ENCODE assay signal across 13 mouse cellular contexts in the genomic region with DNA sequence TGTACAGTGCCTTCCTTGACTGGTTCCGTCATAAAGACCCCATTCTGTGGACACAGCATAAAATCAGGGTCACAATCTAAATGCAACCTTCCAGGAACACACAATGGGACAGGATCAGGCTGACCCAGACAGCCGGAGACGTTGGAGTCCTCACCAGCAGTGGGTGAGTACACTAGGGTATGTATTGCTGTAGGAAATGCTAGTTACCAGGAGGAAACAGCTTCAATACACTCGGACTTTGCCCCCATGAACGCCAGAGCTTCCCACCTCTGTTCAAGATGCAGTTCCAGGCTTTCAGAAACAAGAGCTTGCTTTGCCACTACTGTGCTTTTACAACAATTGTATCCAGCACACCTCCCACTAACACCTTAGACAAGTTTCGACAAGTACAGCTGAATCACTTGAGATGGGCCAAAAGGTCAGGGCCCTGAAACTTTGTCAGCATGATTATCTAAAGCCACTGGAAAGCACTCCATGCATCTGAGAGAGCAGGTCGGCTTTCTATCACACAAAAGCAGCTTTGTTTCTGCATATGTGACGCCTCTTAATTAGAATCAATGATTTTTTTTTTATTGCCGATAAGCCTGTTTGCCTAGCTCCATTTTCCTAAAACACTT.
DNase-seq lines count a peak whose midpoint lies in the region; ATAC-seq and TF ChIP-seq lines count a peak whose summit lies in the region.
"Had no signal": no experiment of that assay in that cellular context is flagged by ENCODE, and none has a peak within 500 bp of the region (broad histone marks: within the 10 kb centered on the region; RNA-seq: fewer than 3 reads in every experiment).

No protein-coding gene starts in this region.

- H3K9me3 ChIP-seq in kidney, embryonic 15.5 days (replicated peaks), result no peaks in the 10 kb centered on the region
- H3K9me3 ChIP-seq in stomach, embryonic 15.5 days, result no peaks in the 10 kb centered on the region
- no peaks in the 10 kb centered on the region for H3K9me3 ChIP-seq in hindbrain, postnatal 0 days (ENCODE audit: low read length)
- H3K9me3 ChIP-seq: hindbrain, embryonic 13.5 days; limb, embryonic 13.5 days had no signal

- no peaks in the 10 kb centered on the region for H3K36me3 ChIP-seq in kidney, embryonic 15.5 days
- no peaks in the 10 kb centered on the region for H3K36me3 ChIP-seq in stomach, embryonic 15.5 days
- no peaks in the 10 kb centered on the region for H3K36me3 ChIP-seq in hindbrain, postnatal 0 days (ENCODE audit: insufficient read depth, low read length)
- H3K36me3 ChIP-seq: hindbrain, embryonic 13.5 days; limb, embryonic 13.5 days had no signal

- peak overlapping the region; percentile 24; the same call in 1 of the 2 replicates for H3K27ac ChIP-seq in kidney, embryonic 15.5 days
- H3K27ac ChIP-seq in stomach, embryonic 15.5 days, result peak overlapping the region; percentile 83
- no peak overlapping the region for H3K27ac ChIP-seq in hindbrain, postnatal 0 days
- H3K27ac ChIP-seq: hindbrain, embryonic 13.5 days; kidney, postnatal 0 days; limb, embryonic 13.5 days had no signal

- H3K4me1 ChIP-seq in kidney, embryonic 15.5 days, result peaks cover 41% of the 10 kb centered on the region
- H3K4me1 ChIP-seq in stomach, embryonic 15.5 days, result peaks cover 17% of the 10 kb centered on the region
- H3K4me1 ChIP-seq in hindbrain, postnatal 0 days (ENCODE audit: insufficient read depth, low read length), result no peaks in the 10 kb centered on the region

- peak; percentile 24 for DNase-seq in adrenal gland, adult 8-10 months
- no peak for DNase-seq in adrenal gland, postnatal 4 days (ENCODE audit: low spot score in 2 of 2)
- DNase-seq in kidney, postnatal 4 days, result no peak
- DNase-seq in fat pad, adult 2 months (ENCODE audit: extremely low read depth, low read depth, low spot score), result peak; percentile 8
- no peak for DNase-seq in cerebellum, postnatal 36 days
- DNase-seq in hindbrain, postnatal 0 days (ENCODE audit: low spot score), result no peak
- DNase-seq: cerebellum, adult 11-12 months; thymus, postnatal 4 days had no signal

- no peak overlapping the region for H3K4me3 ChIP-seq in kidney, embryonic 15.5 days (replicated peaks)
- no peak overlapping the region for H3K4me3 ChIP-seq in stomach, embryonic 15.5 days (replicated peaks)
- H3K4me3 ChIP-seq in hindbrain, postnatal 0 days (ENCODE audit: low read length), result no peak overlapping the region
- H3K4me3 ChIP-seq: hindbrain, embryonic 13.5 days; limb, embryonic 13.5 days had no signal

- no peak for TF ChIP-seq CTCF in hindbrain, postnatal 0 days (IDR thresholded peaks at IDR 0.05; ENCODE audit: low read depth)

- no peaks in the 10 kb centered on the region for H3K27me3 ChIP-seq in kidney, embryonic 15.5 days
- no peaks in the 10 kb centered on the region for H3K27me3 ChIP-seq in stomach, embryonic 15.5 days (replicated peaks)
- no peaks in the 10 kb centered on the region for H3K27me3 ChIP-seq in hindbrain, postnatal 0 days (ENCODE audit: insufficient read depth, low read length)
- H3K27me3 ChIP-seq: hindbrain, embryonic 13.5 days; limb, embryonic 13.5 days had no signal

- WGBS in kidney, embryonic 15.5 days, result 44% methylated on average over 9 of the region's 9 CpGs
- 46% methylated on average over 9 of the region's 9 CpGs for WGBS in stomach, embryonic 15.5 days
- WGBS in hindbrain, postnatal 0 days, result 45% methylated on average over 9 of the region's 9 CpGs

- no peak overlapping the region for H3K4me2 ChIP-seq in kidney, embryonic 15.5 days
- H3K4me2 ChIP-seq in stomach, embryonic 15.5 days, result no peak overlapping the region
- no peak overlapping the region for H3K4me2 ChIP-seq in hindbrain, postnatal 0 days (ENCODE audit: low read depth, low read length)
- H3K4me2 ChIP-seq: hindbrain, embryonic 13.5 days; limb, embryonic 13.5 days had no signal

- no peak for ATAC-seq in kidney, embryonic 15.5 days (replicated peaks; ENCODE audit: low FRiP score)
- ATAC-seq in stomach, embryonic 15.5 days (ENCODE audit: insufficient read depth, low FRiP score, low read depth), result peak; percentile 57
- no peak for ATAC-seq in hindbrain, postnatal 0 days

- no peak overlapping the region for H3K9ac ChIP-seq in kidney, embryonic 15.5 days
- no peak overlapping the region for H3K9ac ChIP-seq in stomach, embryonic 15.5 days
- no peak overlapping the region for H3K9ac ChIP-seq in hindbrain, postnatal 0 days (replicated peaks; ENCODE audit: low read length)
- H3K9ac ChIP-seq: hindbrain, embryonic 13.5 days; limb, embryonic 13.5 days had no signal

Comparison
In these comparisons a context has a peak if more than half of its experiments do, and no peak if none do; other contexts are left out.
1. DNase-seq: peak in adrenal gland, adult 8-10 months (single experiment) and fat pad, adult 2 months (single experiment); none in adrenal gland, postnatal 4 days (0 of 2), kidney, postnatal 4 days (0 of 2), cerebellum, postnatal 36 days (0 of 2) and hindbrain, postnatal 0 days (single experiment).